Mouse (Mus musculus): Measurements from ENCODE around the gene 1700129C05Rik. TPM values are rescaled to one million over a fixed set of nuclear protein-coding genes. Genes with fewer than 3 reads are reported as not detected.

1700129C05Rik gene
- not detected for total RNA-seq (2022)

- no peak for DNase-seq (ENCODE audit: low spot score in 2 of 2)
Observed at GRCm38 (mm10) chr14:59142793-59143192, at the start of gene 1700129C05Rik. 1700129C05Rik (minus strand) TSS chr14:59142893.

GRCm38 (mm10) chr14:59186121-59186520 is 43.4 kb upstream of the 1700129C05Rik start:
- no peak for DNase-seq (ENCODE audit: low spot score in 2 of 2)

- DNase-seq (ENCODE audit: low spot score in 2 of 2): no peak
Observed at GRCm38 (mm10) chr14:59185514-59185913, 42.8 kb upstream of the 1700129C05Rik start.

GRCm38 (mm10) chr14:59182732-59183131 is 40.0 kb upstream of the 1700129C05Rik start:
- DNase-seq (ENCODE audit: low spot score in 2 of 2): no peak

- DNase-seq (ENCODE audit: low spot score in 2 of 2): no peak
Observed at GRCm38 (mm10) chr14:59178649-59179048, 36.0 kb upstream of the 1700129C05Rik start, which contains the start of gene Gm5142. Gm5142 (minus strand) TSS chr14:59178749.

GRCm38 (mm10) chr14:59157016-59157698 is 14.5 kb upstream of the 1700129C05Rik start:
- no peak for DNase-seq (ENCODE audit: low spot score in 2 of 2)

- DNase-seq (ENCODE audit: low spot score in 2 of 2): no peak
Observed at GRCm38 (mm10) chr14:59155589-59155988, 12.9 kb upstream of the 1700129C05Rik start.

- no peak for DNase-seq (ENCODE audit: low spot score in 2 of 2)
Observed at GRCm38 (mm10) chr14:59114281-59114680, 28.4 kb downstream of the 1700129C05Rik start.

- DNase-seq (ENCODE audit: low spot score in 2 of 2): no peak
Observed at GRCm38 (mm10) chr14:59104006-59104605, 38.6 kb downstream of the 1700129C05Rik start.

GRCm38 (mm10) chr14:59093601-59094000 is 49.1 kb downstream of the 1700129C05Rik start:
- no peak for DNase-seq (ENCODE audit: low spot score in 2 of 2)

GRCm38 (mm10) chr14:59084396-59084795 is 58.3 kb downstream of the 1700129C05Rik start:
- no peak for DNase-seq (ENCODE audit: low spot score in 2 of 2)

Other genes with a start within 250 kb of the 1700129C05Rik start
- gene Gm5142, start 35.9 kb upstream of the 1700129C05Rik start, total RNA-seq (2022): not detected
- gene Rcbtb1, start 58.3 kb upstream of the 1700129C05Rik start, total RNA-seq (2022): 10 to 100 TPM; 11.0 to 14.5 (median 13.9) TPM
- gene Gm6904, start 117.3 kb upstream of the 1700129C05Rik start, total RNA-seq (2022): not detected
- not detected for gene Phf11a, start 154.6 kb upstream of the 1700129C05Rik start, total RNA-seq (2022)
- gene Phf11b, start 198.5 kb upstream of the 1700129C05Rik start, total RNA-seq (2022): not detected
- gene Phf11d, start 222.6 kb upstream of the 1700129C05Rik start, total RNA-seq (2022): 1 to 10 TPM in 2 of 4 experiments, under 1 TPM in 2; 0.56 to 2.3 (median 1.1) TPM